In the genomic region with DNA sequence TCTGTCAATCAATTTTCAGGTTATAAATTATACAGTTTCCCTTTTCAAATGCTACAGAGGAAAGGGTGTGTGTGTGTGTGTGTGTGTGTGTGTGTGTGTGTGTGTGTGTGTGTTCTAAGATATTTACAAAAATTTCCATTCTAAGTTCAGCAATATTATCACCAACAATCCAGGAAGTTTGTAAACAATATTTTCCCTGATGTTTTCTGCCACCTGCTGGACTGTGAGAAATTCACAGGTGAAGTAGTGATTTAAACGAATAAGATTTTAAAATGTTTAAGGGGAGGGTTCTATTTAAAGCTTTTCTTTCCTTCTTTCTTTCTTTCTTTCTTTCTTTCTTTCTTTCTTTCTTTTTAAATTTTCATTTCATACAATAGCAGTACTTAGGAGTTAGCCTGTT, we compare ENCODE assay signal across 12 mouse cellular contexts. TPM values are rescaled to one million over a fixed set of nuclear protein-coding genes. Genes with fewer than 3 reads are reported as not detected.
DNase-seq lines count a peak whose midpoint lies in the region; ATAC-seq and TF ChIP-seq lines count a peak whose summit lies in the region.
"Had no signal": no experiment of that assay in that cellular context is flagged by ENCODE, and none has a peak within 500 bp of the region (broad histone marks: within the 10 kb centered on the region; RNA-seq: fewer than 3 reads in every experiment).

No protein-coding gene starts in this region.

- no peak for TF ChIP-seq EP300 in stomach, postnatal 0 days (optimal IDR thresholded peaks at IDR 0.05)

- 0 out of 2 replicates have a peak, but pooled peaks have one; percentile 26 for TF ChIP-seq CTCF in kidney, adult 2 months (conservative IDR thresholded peaks at IDR 0.05; ENCODE audit: insufficient read depth, insufficient read length, low read depth, low read length)
- peak; percentile 70 for TF ChIP-seq CTCF in stomach, postnatal 0 days (IDR thresholded peaks at IDR 0.05; ENCODE audit: low read depth)

- ATAC-seq in kidney, embryonic 15.5 days (replicated peaks; ENCODE audit: low FRiP score), result no peak
- ATAC-seq in stomach, postnatal 0 days (ENCODE audit: low FRiP score, low TSS enrichment), result no peak
- ATAC-seq: intestine, embryonic 15.5 days had no signal

- no peaks in the 10 kb centered on the region for H3K9me3 ChIP-seq in kidney, embryonic 15.5 days (replicated peaks)
- no peaks in the 10 kb centered on the region for H3K9me3 ChIP-seq in stomach, postnatal 0 days (ENCODE audit: control insufficient read depth, low read length)
- H3K9me3 ChIP-seq: intestine, embryonic 15.5 days; liver, embryonic 15.5 days had no signal

- H3K27me3 ChIP-seq in kidney, adult 2 months (replicated peaks; ENCODE audit: control insufficient read depth, insufficient read depth, low read length), result no peaks in the 10 kb centered on the region
- H3K27me3 ChIP-seq in kidney, embryonic 15.5 days, result no peaks in the 10 kb centered on the region
- H3K27me3 ChIP-seq in stomach, postnatal 0 days (ENCODE audit: control insufficient read depth, insufficient read depth, low read length), result no peaks in the 10 kb centered on the region
- H3K27me3 ChIP-seq: intestine, embryonic 15.5 days; liver, embryonic 15.5 days had no signal

- no peak for TF ChIP-seq POLR2A in kidney, adult 2 months (IDR thresholded peaks at IDR 0.05; ENCODE audit: low read depth, low read length)

- 11% methylated on average over 1 of the region's 1 CpGs for WGBS in kidney, adult 2 months
- WGBS in kidney, embryonic 15.5 days, result 21% methylated on average over 1 of the region's 1 CpGs
- 21% methylated on average over 1 of the region's 1 CpGs for WGBS in stomach, postnatal 0 days

- no peak overlapping the region for H3K9ac ChIP-seq in kidney, embryonic 15.5 days
- no peak overlapping the region for H3K9ac ChIP-seq in stomach, postnatal 0 days (ENCODE audit: low read length)
- H3K9ac ChIP-seq: intestine, embryonic 15.5 days; liver, embryonic 15.5 days had no signal

- H3K36me3 ChIP-seq in kidney, adult 2 months (ENCODE audit: control insufficient read depth, insufficient read depth, low read length), result no peaks in the 10 kb centered on the region
- H3K36me3 ChIP-seq in kidney, embryonic 15.5 days, result no peaks in the 10 kb centered on the region
- H3K36me3 ChIP-seq in stomach, postnatal 0 days (ENCODE audit: control insufficient read depth, insufficient read depth, low read length), result no peaks in the 10 kb centered on the region
- H3K36me3 ChIP-seq: intestine, embryonic 15.5 days; liver, embryonic 15.5 days had no signal

- H3K4me3 ChIP-seq in kidney, adult 2 months (ENCODE audit: insufficient read depth, low read depth, low read length), result no peak overlapping the region
- H3K4me3 ChIP-seq in kidney, embryonic 15.5 days (replicated peaks), result no peak overlapping the region
- H3K4me3 ChIP-seq in stomach, postnatal 0 days (ENCODE audit: low read depth, low read length), result no peak overlapping the region
- H3K4me3 ChIP-seq: intestine, embryonic 15.5 days; liver, embryonic 15.5 days had no signal

- no peak overlapping the region for H3K4me2 ChIP-seq in kidney, embryonic 15.5 days
- H3K4me2 ChIP-seq in stomach, postnatal 0 days (replicated peaks; ENCODE audit: low read depth), result no peak overlapping the region
- H3K4me2 ChIP-seq: intestine, embryonic 15.5 days; liver, embryonic 15.5 days had no signal

- no peak overlapping the region for H3K27ac ChIP-seq in kidney, adult 2 months (ENCODE audit: insufficient read depth, low read depth, low read length)
- H3K27ac ChIP-seq in kidney, embryonic 15.5 days, result no peak overlapping the region
- H3K27ac ChIP-seq in stomach, postnatal 0 days (replicated peaks), result no peak overlapping the region
- H3K27ac ChIP-seq: intestine, embryonic 15.5 days; liver, embryonic 15.5 days had no signal

- peak; percentile 16 for DNase-seq in cerebellum, postnatal 14 days
- DNase-seq in cerebellum, postnatal 25 days, result no peak
- DNase-seq in kidney, adult 2 months, result peak; percentile 58
- DNase-seq in testis, postnatal 10 days (ENCODE audit: low spot score), result peak; percentile 47
- no peak for DNase-seq in testis, postnatal 14 days (ENCODE audit: low spot score)
- DNase-seq in stomach, postnatal 0 days (ENCODE audit: low spot score), result peak; percentile 23
- no peak for DNase-seq in thymus, postnatal 36 days

- peaks cover 8% of the 10 kb centered on the region; the same call in 1 of the 2 replicates for H3K4me1 ChIP-seq in kidney, adult 2 months (ENCODE audit: control insufficient read depth, insufficient read depth, low read length)
- H3K4me1 ChIP-seq in kidney, embryonic 15.5 days, result no peaks in the 10 kb centered on the region
- H3K4me1 ChIP-seq in stomach, postnatal 0 days (replicated peaks; ENCODE audit: control insufficient read depth, insufficient read depth), result no peaks in the 10 kb centered on the region
- H3K4me1 ChIP-seq: intestine, embryonic 15.5 days; liver, embryonic 15.5 days had no signal

RNA-seq across cellular contexts. Expression of gene Ces1h, which starts 18.5 kb away (rescaled TPM):
- 0.03 TPM in 1 of 2 replicates, not detected in the other for polyA plus RNA-seq in kidney, adult 2 months (2012; rRNA removed)
- not detected in 2 replicates for polyA plus RNA-seq in kidney, embryonic 15.5 days (2015; fragmentation: Nextera tagmentation; extraction: Ambion mirVana)
- not detected in 2 replicates for polyA plus RNA-seq in stomach, postnatal 0 days (2015; fragmentation: Nextera tagmentation; extraction: Ambion mirVana)
- polyA plus RNA-seq: C2C12; frontal cortex, adult 2 months; intestine, embryonic 15.5 days; liver, embryonic 15.5 days had no signal

Comparison
In these comparisons a context has a peak if more than half of its experiments do, and no peak if none do; other contexts are left out.
1. DNase-seq: peak in cerebellum, postnatal 14 days (2 of 2), kidney, adult 2 months (single experiment), testis, postnatal 10 days (single experiment) and stomach, postnatal 0 days (single experiment); none in cerebellum, postnatal 25 days (0 of 2), testis, postnatal 14 days (single experiment) and thymus, postnatal 36 days (0 of 2).